Mouse (Mus musculus): ENCODE measurements around the gene Alkbh6. TPM values are rescaled to one million over a fixed set of nuclear protein-coding genes. Genes with fewer than 3 reads are reported as not detected.

The Alkbh6 gene
- total and polyA plus RNA-seq, 3 experiments: 16.2 to 24.6 TPM; not detected in 1

- Histone ChIP-seq H3K4me3 (ENCODE audit: control insufficient read depth in 1 of 2, insufficient read depth in 1 of 2, low read depth in 2 of 2, low read length in 2 of 2) (peak overlapping the region in 1 of 2 experiments; percentile 78; a peak in 2 of 4 replicates), H3K79me2 (ENCODE audit: control insufficient read depth, insufficient read depth, low read length, poor library complexity) (peaks cover 7% of the 10 kb centered on the region; the same call in 1 of the 2 replicates), H3K9me3 (replicated peaks; ENCODE audit: insufficient read depth, low read length) (no peaks in the 10 kb centered on the region), H3K9ac (ENCODE audit: control insufficient read depth, low read depth, low read length, poor library complexity, severe bottlenecking) (peak overlapping the region; percentile 89; the same call in 1 of the 2 replicates), H3K36me3 (ENCODE audit: control insufficient read depth in 1 of 2, insufficient read depth in 2 of 2, low read length in 2 of 2) (peaks cover 0 to 10% of the 10 kb centered on the region in 2 experiments; a peak in 2 of 4 replicates), H3K27ac (ENCODE audit: control insufficient read depth, low read depth, low read length) (no peak overlapping the region), H3K4me1 (ENCODE audit: control insufficient read depth in 1 of 2, insufficient read depth in 2 of 2, low read length in 2 of 2) (peaks cover 0 to 7% of the 10 kb centered on the region in 2 experiments; a peak in 2 of 4 replicates), H3K27me3 (ENCODE audit: control insufficient read depth in 1 of 2, insufficient read depth in 2 of 2, low read length in 2 of 2) (no peaks in the 10 kb centered on the region)
- TF ChIP-seq RAD21 (IDR thresholded peaks at IDR 0.05; ENCODE audit: low read depth, low read length) (no peak), CHD1 (IDR thresholded peaks at IDR 0.05; ENCODE audit: low read depth, low read length) (no peak)
- no peak for DNase-seq (ENCODE audit: low read depth, low spot score)
Observed at GRCm38 (mm10) chr7:30320946-30321345, 12.4 kb downstream of the Alkbh6 start.

GRCm38 (mm10) chr7:30321539-30322284 lies 13.2 kb downstream of the Alkbh6 start, which contains the start of gene E130208F15Rik:
TSS of gene E130208F15Rik (plus strand) at chr7:30321740.
- no peaks in the 10 kb centered on the region for H3K9me3 ChIP-seq (replicated peaks; ENCODE audit: insufficient read depth, low read length)
- H3K27me3 ChIP-seq (ENCODE audit: control insufficient read depth in 1 of 2, insufficient read depth in 2 of 2, low read length in 2 of 2): no peaks in the 10 kb centered on the region
- TF ChIP-seq NRF1 (IDR thresholded peaks at IDR 0.05; ENCODE audit: insufficient read depth, low read depth, low read length, poor library complexity, severe bottlenecking) (0 out of 2 replicates have a peak, but pooled peaks have one; percentile 32), HCFC1 (IDR thresholded peaks at IDR 0.05; ENCODE audit: low read depth, low read length) (no peak), TCF12 (IDR thresholded peaks at IDR 0.05; ENCODE audit: low read depth, low read length) (0 out of 2 replicates have a peak, but pooled peaks have one; percentile 10), MEF2A (IDR thresholded peaks at IDR 0.05; ENCODE audit: extremely low read depth, insufficient replicate concordance, low read depth, low read length, poor library complexity, severe bottlenecking) (no peak), ETS1 (IDR thresholded peaks at IDR 0.05; ENCODE audit: low read depth, low read length) (no peak), TBP (IDR thresholded peaks at IDR 0.05; ENCODE audit: low read depth, low read length) (peak; percentile 61; the same call in 1 of the 2 replicates), MXI1 (IDR thresholded peaks at IDR 0.05; ENCODE audit: low read depth, low read length) (no peak; the same call in 1 of the 2 replicates), POLR2AphosphoS2 (IDR thresholded peaks at IDR 0.05; ENCODE audit: low read length) (no peak; the same call in 1 of the 2 replicates), ELF1 (IDR thresholded peaks at IDR 0.05; ENCODE audit: low read depth, low read length) (no peak), SMC3 (IDR thresholded peaks at IDR 0.05; ENCODE audit: low read depth, low read length) (no peak), GATA1 (IDR thresholded peaks at IDR 0.05; ENCODE audit: low read depth, low read length) (no peak), ZNF384 (IDR thresholded peaks at IDR 0.05; ENCODE audit: low read depth, low read length) (no peak), POLR2A (IDR thresholded peaks at IDR 0.05; ENCODE audit: control insufficient read depth in 1 of 2, insufficient read depth in 1 of 2, low read depth in 1 of 2, low read length in 2 of 2, poor library complexity in 1 of 2) (peak in 1 of 2 experiments; percentile 63; a peak in 3 of 4 replicates), POLR2AphosphoS5 (IDR thresholded peaks at IDR 0.05; ENCODE audit: borderline replicate concordance, low read depth, low read length) (0 out of 2 replicates have a peak, but pooled peaks have one; percentile 28), ZMIZ1 (IDR thresholded peaks at IDR 0.05; ENCODE audit: low read depth, low read length) (0 out of 2 replicates have a peak, but pooled peaks have one; percentile 16), RCOR1 (IDR thresholded peaks at IDR 0.05; ENCODE audit: low read depth, low read length) (no peak), MYC (IDR thresholded peaks at IDR 0.05; ENCODE audit: low read depth, low read length) (0 out of 2 replicates have a peak, but pooled peaks have one; percentile 38), MAFK (IDR thresholded peaks at IDR 0.05; ENCODE audit: borderline replicate concordance, low read depth, low read length) (no peak), E2F4 (IDR thresholded peaks at IDR 0.05; ENCODE audit: borderline replicate concordance, low read depth, low read length) (no peak), NELFE (IDR thresholded peaks at IDR 0.05; ENCODE audit: low read depth, low read length) (no peak; the same call in 1 of the 2 replicates), TAL1 (IDR thresholded peaks at IDR 0.05; ENCODE audit: low read length) (no peak), BHLHE40 (IDR thresholded peaks at IDR 0.05; ENCODE audit: borderline replicate concordance, low read depth, low read length) (no peak), JUND (IDR thresholded peaks at IDR 0.05; ENCODE audit: low read depth, low read length) (no peak)
- peak; percentile 95 for DNase-seq (ENCODE audit: low read depth, low spot score)
- H3K4me1 ChIP-seq (ENCODE audit: control insufficient read depth in 1 of 2, insufficient read depth in 2 of 2, low read length in 2 of 2): peaks cover 0 to 7% of the 10 kb centered on the region in 2 experiments; a peak in 2 of 4 replicates
- H3K9ac ChIP-seq (ENCODE audit: control insufficient read depth, low read depth, low read length, poor library complexity, severe bottlenecking): peak within 1 kb of the TSS; percentile 89
- peaks cover 0 to 10% of the 10 kb centered on the region in 2 experiments; a peak in 2 of 4 replicates for H3K36me3 ChIP-seq (ENCODE audit: control insufficient read depth in 1 of 2, insufficient read depth in 2 of 2, low read length in 2 of 2)
- peak within 1 kb of the TSS; percentile 85 for H3K27ac ChIP-seq (ENCODE audit: control insufficient read depth, low read depth, low read length)
- peaks cover 7% of the 10 kb centered on the region; the same call in 1 of the 2 replicates for H3K79me2 ChIP-seq (ENCODE audit: control insufficient read depth, insufficient read depth, low read length, poor library complexity)
- H3K4me3 ChIP-seq (ENCODE audit: control insufficient read depth in 1 of 2, insufficient read depth in 1 of 2, low read depth in 2 of 2, low read length in 2 of 2): peak within 1 kb of the TSS; percentile 78 to 79

All from MEL (cell line).